Mouse (Mus musculus): Measurements from ENCODE around the gene C1qtnf6.

The C1qtnf6 gene

GRCm38 (mm10) chr15:78546060-78546459, 14.8 kb upstream of the C1qtnf6 start:
- DNase-seq (ENCODE audit: low read depth, low spot score), result no peak

GRCm38 (mm10) chr15:78544561-78545001, 13.4 kb upstream of the C1qtnf6 start, which contains the start of gene Sstr3:
Gene Sstr3, minus strand, starts transcription at chr15:78544685.
- DNase-seq (ENCODE audit: low read depth, low spot score), result no peak

- DNase-seq (ENCODE audit: low read depth, low spot score), result no peak
These were observed 12.8 kb upstream of the C1qtnf6 start for GRCm38 (mm10) chr15:78544041-78544440.

GRCm38 (mm10) chr15:78542767-78543303, 11.6 kb upstream of the C1qtnf6 start:
- no peak for DNase-seq (ENCODE audit: low read depth, low spot score)

GRCm38 (mm10) chr15:78542098-78542766, 11.0 kb upstream of the C1qtnf6 start:
- no peak for DNase-seq (ENCODE audit: low read depth, low spot score)

- DNase-seq (ENCODE audit: low read depth, low spot score), result no peak
These were observed 10.4 kb upstream of the C1qtnf6 start for GRCm38 (mm10) chr15:78541606-78542005.

GRCm38 (mm10) chr15:78541036-78541435, 9.8 kb upstream of the C1qtnf6 start:
- peak; percentile 16 for DNase-seq (ENCODE audit: low read depth, low spot score)

- DNase-seq (ENCODE audit: low read depth, low spot score), result no peak
These were observed 4.7 kb upstream of the C1qtnf6 start for GRCm38 (mm10) chr15:78535723-78536421.

GRCm38 (mm10) chr15:78533346-78533835, 2.2 kb upstream of the C1qtnf6 start:
- DNase-seq (ENCODE audit: low read depth, low spot score), result no peak

GRCm38 (mm10) chr15:78532566-78533345, 1.5 kb upstream of the C1qtnf6 start:
- no peak for DNase-seq (ENCODE audit: low read depth, low spot score)

GRCm38 (mm10) chr15:78531901-78532469, 769 bp upstream of the C1qtnf6 start:
- peak; percentile 99 for DNase-seq (ENCODE audit: low read depth, low spot score)

- DNase-seq (ENCODE audit: low read depth, low spot score), result peak; percentile 56
These were observed 170 bp upstream of the C1qtnf6 start for GRCm38 (mm10) chr15:78531451-78531720.

- DNase-seq (ENCODE audit: low read depth, low spot score), result no peak
These were observed 1.1 kb downstream of the C1qtnf6 start for GRCm38 (mm10) chr15:78530141-78530540.

GRCm38 (mm10) chr15:78529428-78529990, 1.7 kb downstream of the C1qtnf6 start:
- DNase-seq (ENCODE audit: low read depth, low spot score), result peak; percentile 95

- DNase-seq (ENCODE audit: low read depth, low spot score), result peak; percentile 85
These were observed 2.3 kb downstream of the C1qtnf6 start for GRCm38 (mm10) chr15:78528726-78529411.

- DNase-seq (ENCODE audit: low read depth, low spot score), result peak; percentile 55
These were observed 3.2 kb downstream of the C1qtnf6 start for GRCm38 (mm10) chr15:78527973-78528372.

GRCm38 (mm10) chr15:78524163-78524562, 7.1 kb downstream of the C1qtnf6 start:
- no peak for DNase-seq (ENCODE audit: low read depth, low spot score)

GRCm38 (mm10) chr15:78521892-78522291, 9.3 kb downstream of the C1qtnf6 start:
- no peak for DNase-seq (ENCODE audit: low read depth, low spot score)

- no peak for DNase-seq (ENCODE audit: low read depth, low spot score)
These were observed 9.9 kb downstream of the C1qtnf6 start for GRCm38 (mm10) chr15:78521331-78521730.

GRCm38 (mm10) chr15:78520112-78520715, 11.0 kb downstream of the C1qtnf6 start:
- DNase-seq (ENCODE audit: low read depth, low spot score), result no peak
